Mouse (Mus musculus) hindbrain, embryonic 15.5 days (tissue): ENCODE data around the gene Eif3d. TPM values are rescaled to one million over a fixed set of nuclear protein-coding genes. Genes with fewer than 3 reads are reported as not detected.
A peak's percentile ranks its signal among the peaks of the same experiment; 100 is the strongest.

Source experiments
- ATAC-seq: fragments of 200-750 bp; cut with Nextera tagmentation; 2 replicates; pipeline ENCODE4 v1.8.0; 2017; ENCODE audit warnings: low read depth, moderate number of reproducible peaks, moderate TSS enrichment; ENCODE audit not compliant: low FRiP score
- H3K27ac ChIP-seq: fragments of 300-500 bp; sonication (generic); replicated peaks from 2 replicates; pipeline ENCODE4 v1.5.1; 2015; ENCODE audit warnings: mild to moderate bottlenecking, inconsistent platforms
- H3K27me3 ChIP-seq: fragments of 300-500 bp; sonication (generic); 2 replicates; pipeline ENCODE4 v1.6.1; 2015; ENCODE audit warnings: control low read depth, inconsistent platforms
- H3K36me3 ChIP-seq: fragments of 300-500 bp; sonication (generic); 2 replicates; pipeline ENCODE4 v1.6.1; 2015; ENCODE audit warnings: control low read depth, inconsistent platforms
- H3K4me1 ChIP-seq: fragments of 300-500 bp; sonication (generic); replicated peaks from 2 replicates; pipeline ENCODE4 v1.6.1; 2015; ENCODE audit warnings: control low read depth, inconsistent platforms
- H3K4me2 ChIP-seq: fragments of 300-500 bp; sonication (generic); 2 replicates; pipeline ENCODE4 v1.6.1; 2015; ENCODE audit warnings: moderate library complexity, mild to moderate bottlenecking, inconsistent platforms
- H3K4me3 ChIP-seq: fragments of 300-500 bp; sonication (generic); 2 replicates; pipeline ENCODE4 v1.5.1; 2015; ENCODE audit warnings: mild to moderate bottlenecking, inconsistent platforms
- H3K9ac ChIP-seq: fragments of 300-500 bp; sonication (generic); 2 replicates; pipeline ENCODE4 v1.6.1; 2015; ENCODE audit warnings: inconsistent platforms
- H3K9me3 ChIP-seq: fragments of 300-500 bp; sonication (generic); 2 replicates; pipeline ENCODE4 v1.6.1; 2016; ENCODE audit warnings: control low read depth, inconsistent platforms
- WGBS: fragments of 180-500 bp; shearing (Covaris S2); methylation state at CpG from one replicate; pipeline ENCODE4 v1.1.7; 2015; 5-methylcytosine and 5-hydroxymethylcytosine counted together
- polyA plus RNA-seq: library from polyadenylated mRNA; unstranded; fragments of >200 nt; fragmentation: Nextera tagmentation; extraction: Ambion mirVana; gene quantifications from 2 replicates; pipeline ENCODE4 v1.2.1, GENCODE M21; 2015

Gene Eif3d
- polyA plus RNA-seq, 1 experiment from 2014 or later, result 170 TPM

DNA sequence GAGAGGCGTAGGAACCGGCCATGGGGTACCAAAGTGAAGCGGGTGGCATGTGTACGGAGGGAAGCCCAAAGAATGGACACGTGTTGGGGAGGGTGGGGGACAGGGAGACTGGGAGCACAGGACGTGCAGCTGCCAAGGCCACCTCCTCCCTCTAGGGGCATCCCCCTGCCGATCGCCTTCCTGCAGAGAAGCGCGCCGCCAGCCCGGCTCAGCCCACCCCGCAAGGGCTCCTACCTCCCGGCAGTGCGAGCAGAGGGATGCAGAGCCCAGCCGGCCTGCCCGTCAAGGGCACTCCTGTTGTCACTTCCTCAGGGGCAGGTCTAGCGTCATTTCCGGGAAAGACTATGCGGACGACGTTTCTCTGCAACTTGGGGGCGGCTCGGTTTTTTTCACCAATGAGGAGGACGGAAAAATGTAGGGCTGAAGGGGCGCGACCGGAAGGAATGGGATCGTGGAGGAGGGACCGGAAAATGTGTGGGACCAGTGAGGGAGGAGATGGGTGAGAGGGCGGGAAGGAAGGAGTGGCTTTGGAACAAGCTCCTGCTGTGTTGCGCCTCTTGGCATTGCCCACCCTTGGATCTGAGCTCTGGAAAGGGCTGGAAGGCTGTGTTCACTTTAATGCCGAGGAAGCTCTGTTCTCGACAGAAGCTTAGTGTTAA lies 41.8 kb downstream of the Eif3d start, which contains the start of gene Txn2:
Gene Txn2, minus strand, starts transcription at position 334 of the 659 bp plus-strand sequence.
- Histone ChIP-seq H3K4me1 (peaks cover 31% of the 10 kb centered on the region), H3K9ac (peak within 1 kb of the TSS; percentile 86), H3K9me3 (no peaks in the 10 kb centered on the region), H3K4me2 (peak within 1 kb of the TSS; percentile 86), H3K36me3 (peaks cover 21% of the 10 kb centered on the region), H3K27me3 (no peaks in the 10 kb centered on the region), H3K27ac (peak within 1 kb of the TSS; percentile 99), H3K4me3 (peak within 1 kb of the TSS; percentile 95)
- peak; percentile 97 for ATAC-seq
- WGBS, result 0% methylated on average over 34 of the region's 34 CpGs

DNA sequence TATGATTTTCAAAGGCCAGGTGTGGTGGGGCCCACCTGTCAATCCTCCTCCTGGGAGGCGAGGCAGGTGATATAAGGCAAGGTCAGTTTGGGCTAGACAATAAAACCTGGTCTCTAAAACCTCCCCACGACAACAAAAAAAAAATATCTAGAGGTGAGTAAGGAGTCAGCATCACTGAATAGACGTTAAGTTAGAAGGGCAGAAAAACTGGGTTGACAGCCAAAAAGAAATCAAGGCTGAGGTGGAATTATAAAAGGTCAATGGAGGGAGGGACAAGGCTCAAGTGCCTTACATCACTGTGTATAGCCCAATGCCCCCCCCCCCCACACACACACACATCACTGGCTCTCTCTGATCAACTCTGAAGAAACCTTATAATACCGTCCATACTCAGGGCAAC lies 42.5 kb downstream of the Eif3d start:
- H3K36me3 ChIP-seq, result peaks cover 28% of the 10 kb centered on the region
- H3K27me3 ChIP-seq, result no peaks in the 10 kb centered on the region
- H3K9me3 ChIP-seq, result no peaks in the 10 kb centered on the region
- peak overlapping the region; percentile 95 for H3K4me3 ChIP-seq
- ATAC-seq, result no peak
- 35% methylated on average over 4 of the region's 4 CpGs for WGBS
- H3K4me1 ChIP-seq, result peaks cover 24% of the 10 kb centered on the region
- peak overlapping the region; percentile 86 for H3K9ac ChIP-seq
- peak overlapping the region; percentile 86 for H3K4me2 ChIP-seq
- H3K27ac ChIP-seq, result peak overlapping the region; percentile 99

DNA sequence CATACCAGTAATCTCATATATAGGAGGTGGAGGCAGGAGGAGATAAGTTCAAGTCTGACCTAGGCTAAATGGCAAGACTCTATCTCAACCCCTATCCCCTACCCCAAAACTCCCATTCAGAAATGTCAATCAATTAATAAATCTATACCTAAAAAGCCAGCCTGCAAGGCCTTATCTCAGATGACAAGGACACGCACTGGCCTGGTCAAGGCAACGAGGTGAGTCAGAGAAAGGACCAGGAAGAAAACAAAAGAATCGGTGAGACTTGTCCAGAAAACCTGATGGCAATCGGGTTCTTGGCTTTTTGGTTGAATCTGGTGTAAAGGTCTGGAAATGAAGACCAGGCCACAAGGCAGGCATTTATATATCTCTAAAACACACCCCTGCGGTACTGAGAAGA lies 43.7 kb downstream of the Eif3d start:
- H3K4me1 ChIP-seq, result peaks cover 23% of the 10 kb centered on the region
- no peak for ATAC-seq
- H3K36me3 ChIP-seq, result peaks cover 39% of the 10 kb centered on the region
- H3K4me3 ChIP-seq, result no peak overlapping the region
- H3K27me3 ChIP-seq, result no peaks in the 10 kb centered on the region
- no peak overlapping the region for H3K9ac ChIP-seq
- H3K4me2 ChIP-seq, result no peak overlapping the region
- WGBS, result 93% methylated on average over 5 of the region's 5 CpGs
- no peaks in the 10 kb centered on the region for H3K9me3 ChIP-seq
- no peak overlapping the region for H3K27ac ChIP-seq

DNA sequence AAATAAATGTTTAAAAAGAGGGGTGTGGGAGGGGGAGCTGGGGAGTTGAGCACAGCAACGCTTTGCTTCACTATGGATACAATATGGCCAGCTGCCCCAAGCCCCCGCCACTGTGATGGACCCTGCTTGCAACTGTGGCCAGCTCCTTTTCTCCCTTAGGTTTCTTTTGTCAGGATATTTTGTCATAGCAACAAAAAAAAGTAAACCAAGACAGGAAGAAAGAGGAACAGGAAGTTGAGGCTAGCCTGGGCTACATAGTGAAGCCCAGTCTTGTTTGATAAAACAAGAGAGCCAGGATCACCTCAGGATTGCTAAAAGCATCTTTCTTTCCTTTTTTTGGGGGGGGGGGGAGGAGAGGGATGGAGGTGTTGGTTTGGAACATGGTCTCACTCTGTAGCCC lies 45.4 kb downstream of the Eif3d start:
- H3K27me3 ChIP-seq, result no peaks in the 10 kb centered on the region
- H3K4me1 ChIP-seq, result peaks cover 23% of the 10 kb centered on the region
- H3K27ac ChIP-seq, result no peak overlapping the region
- H3K9ac ChIP-seq, result no peak overlapping the region
- no peaks in the 10 kb centered on the region for H3K9me3 ChIP-seq
- 96% methylated on average over 2 of the region's 2 CpGs for WGBS
- ATAC-seq, result no peak
- H3K4me3 ChIP-seq, result no peak overlapping the region
- H3K4me2 ChIP-seq, result no peak overlapping the region
- H3K36me3 ChIP-seq, result peaks cover 48% of the 10 kb centered on the region

- Histone ChIP-seq H3K36me3 (peaks cover 58% of the 10 kb centered on the region), H3K27ac (no peak overlapping the region), H3K27me3 (no peaks in the 10 kb centered on the region), H3K9me3 (no peaks in the 10 kb centered on the region), H3K4me1 (peaks cover 14% of the 10 kb centered on the region), H3K4me2 (no peak overlapping the region), H3K9ac (no peak overlapping the region), H3K4me3 (no peak overlapping the region)
- no peak for ATAC-seq
- WGBS, result 72% methylated on average over 9 of the region's 9 CpGs
These were observed 47.2 kb downstream of the Eif3d start for GRCm38 (mm10) chr15:77923267-77924035.

GRCm38 (mm10) chr15:77922710-77923109 lies 47.9 kb downstream of the Eif3d start:
- H3K27ac ChIP-seq, result no peak overlapping the region
- WGBS, result 81% methylated on average over 9 of the region's 9 CpGs
- no peaks in the 10 kb centered on the region for H3K9me3 ChIP-seq
- H3K4me2 ChIP-seq, result no peak overlapping the region
- peaks cover 9% of the 10 kb centered on the region for H3K4me1 ChIP-seq
- ATAC-seq, result no peak
- no peak overlapping the region for H3K9ac ChIP-seq
- peaks cover 63% of the 10 kb centered on the region for H3K36me3 ChIP-seq
- no peaks in the 10 kb centered on the region for H3K27me3 ChIP-seq
- H3K4me3 ChIP-seq, result no peak overlapping the region

DNA sequence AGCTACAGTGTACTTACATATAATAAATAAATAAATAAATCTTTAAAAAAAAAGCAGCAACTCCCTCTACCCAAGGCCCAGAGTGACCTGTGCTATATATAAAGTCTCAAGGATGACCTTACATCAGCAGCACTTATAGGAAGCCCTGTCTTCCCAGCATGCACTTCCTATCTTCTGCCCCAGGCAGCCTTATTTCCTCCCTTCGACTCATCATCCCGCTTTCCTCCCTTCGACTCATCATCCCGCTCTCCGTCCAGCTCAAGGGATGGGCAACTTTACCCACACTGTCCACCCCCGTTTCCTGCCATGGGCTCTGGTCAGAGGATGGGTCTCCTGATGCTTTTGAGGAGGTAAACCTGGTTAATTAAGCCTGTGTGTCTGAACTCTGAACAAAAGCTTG lies 49.0 kb downstream of the Eif3d start:
- Histone ChIP-seq H3K9me3 (no peaks in the 10 kb centered on the region), H3K4me3 (no peak overlapping the region), H3K27ac (no peak overlapping the region), H3K4me1 (no peaks in the 10 kb centered on the region), H3K9ac (no peak overlapping the region), H3K27me3 (no peaks in the 10 kb centered on the region), H3K36me3 (peaks cover 56% of the 10 kb centered on the region), H3K4me2 (no peak overlapping the region)
- no peak for ATAC-seq
- WGBS, result 92% methylated on average over 6 of the region's 6 CpGs

DNA sequence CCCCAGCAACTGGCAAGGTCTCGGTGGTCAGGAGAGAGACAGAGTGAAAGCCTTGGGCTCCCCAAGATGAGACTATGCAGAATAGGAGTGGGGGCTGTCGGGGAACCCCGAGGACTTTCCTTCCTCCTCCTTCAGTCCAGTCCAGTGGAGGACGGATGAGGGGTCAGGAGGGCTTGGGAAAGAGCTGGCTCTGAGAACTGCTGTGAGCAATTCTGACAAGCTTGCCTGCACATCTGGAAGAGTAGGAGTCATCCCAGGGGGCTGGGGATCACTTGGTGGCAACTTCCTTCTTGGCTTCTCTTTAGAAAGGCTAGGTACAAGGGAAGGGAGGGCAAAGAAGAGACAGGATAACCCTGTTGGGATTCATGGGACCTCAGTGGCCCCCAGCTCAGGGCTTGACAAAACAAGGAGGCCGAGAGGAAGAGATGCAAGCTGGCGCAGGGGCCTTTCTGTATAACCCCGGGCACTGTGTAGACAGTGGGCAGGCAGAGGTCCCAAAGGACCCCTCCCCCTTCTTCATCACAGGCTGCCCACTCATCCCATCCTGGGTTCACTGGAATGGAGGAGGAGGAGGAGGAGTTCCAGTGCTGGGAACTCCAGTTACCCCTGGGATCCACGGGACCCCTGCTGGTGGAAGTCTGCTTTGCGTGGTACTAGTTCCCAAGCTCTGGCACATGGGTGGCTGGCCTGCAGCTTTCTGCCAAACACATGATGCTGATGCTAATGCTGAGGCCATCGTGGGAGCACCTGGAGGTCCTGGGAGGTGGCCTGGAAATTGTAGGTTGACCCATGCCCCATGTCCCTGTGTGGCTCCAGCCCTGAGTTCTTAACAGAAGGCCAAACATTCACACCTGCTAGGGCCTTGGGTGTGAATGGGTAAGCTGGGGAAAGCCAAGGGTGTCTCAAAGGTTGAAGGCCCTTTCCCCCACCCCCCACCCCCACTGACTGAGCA lies 49.8 kb downstream of the Eif3d start:
- no peaks in the 10 kb centered on the region for H3K4me1 ChIP-seq
- no peak for ATAC-seq
- H3K9ac ChIP-seq, result no peak overlapping the region
- H3K27ac ChIP-seq, result no peak overlapping the region
- no peaks in the 10 kb centered on the region for H3K9me3 ChIP-seq
- 78% methylated on average over 10 of the region's 10 CpGs for WGBS
- no peaks in the 10 kb centered on the region for H3K27me3 ChIP-seq
- no peak overlapping the region for H3K4me3 ChIP-seq
- no peak overlapping the region for H3K4me2 ChIP-seq
- peaks cover 52% of the 10 kb centered on the region for H3K36me3 ChIP-seq

DNA sequence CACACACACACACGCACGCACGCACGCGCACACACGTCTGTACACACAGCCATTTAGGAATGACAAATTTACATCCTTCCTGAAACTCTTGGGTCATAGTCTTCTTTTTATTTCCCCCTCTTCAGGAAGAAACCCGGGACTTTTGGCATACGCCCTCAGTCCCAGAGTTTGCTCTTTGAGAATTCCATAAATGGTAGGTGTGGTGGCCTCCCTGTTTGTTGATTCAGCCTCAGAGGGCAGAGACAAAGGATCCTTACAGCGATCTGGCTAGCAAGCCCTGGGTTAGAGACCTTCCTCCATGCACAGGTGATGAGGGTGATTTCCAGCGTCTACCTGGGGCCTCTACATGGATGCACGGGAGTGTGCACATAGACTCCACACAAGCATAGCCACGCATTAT lies 51.2 kb downstream of the Eif3d start:
- Histone ChIP-seq H3K9ac (no peak overlapping the region), H3K27ac (no peak overlapping the region), H3K4me2 (no peak overlapping the region), H3K27me3 (no peaks in the 10 kb centered on the region), H3K36me3 (peaks cover 61% of the 10 kb centered on the region), H3K4me3 (no peak overlapping the region), H3K4me1 (no peaks in the 10 kb centered on the region), H3K9me3 (no peaks in the 10 kb centered on the region)
- 92% methylated on average over 12 of the region's 12 CpGs for WGBS
- ATAC-seq, result no peak

- Histone ChIP-seq H3K4me2 (no peak overlapping the region), H3K9me3 (no peaks in the 10 kb centered on the region), H3K4me1 (no peaks in the 10 kb centered on the region), H3K27me3 (no peaks in the 10 kb centered on the region), H3K27ac (no peak overlapping the region), H3K4me3 (no peak overlapping the region), H3K36me3 (peaks cover 42% of the 10 kb centered on the region), H3K9ac (no peak overlapping the region)
- whole genome bisulfite sequencing, result 41% methylated on average over 8 of the region's 8 CpGs
- ATAC-seq, result peak; percentile 64; the same call in 1 of the 2 replicates
These were observed 53.6 kb downstream of the Eif3d start for GRCm38 (mm10) chr15:77916851-77917544.

- Histone ChIP-seq H3K27me3 (no peaks in the 10 kb centered on the region), H3K4me2 (no peak overlapping the region), H3K36me3 (peaks cover 34% of the 10 kb centered on the region), H3K9me3 (no peaks in the 10 kb centered on the region), H3K27ac (no peak overlapping the region), H3K9ac (no peak overlapping the region), H3K4me1 (no peaks in the 10 kb centered on the region), H3K4me3 (no peak overlapping the region)
- no peak for ATAC-seq
- WGBS, result 99% methylated on average over 4 of the region's 4 CpGs
These were observed 55.3 kb downstream of the Eif3d start for GRCm38 (mm10) chr15:77915287-77915686.
